Mouse (Mus musculus): ENCODE results near the gene Elp4.

DNA sequence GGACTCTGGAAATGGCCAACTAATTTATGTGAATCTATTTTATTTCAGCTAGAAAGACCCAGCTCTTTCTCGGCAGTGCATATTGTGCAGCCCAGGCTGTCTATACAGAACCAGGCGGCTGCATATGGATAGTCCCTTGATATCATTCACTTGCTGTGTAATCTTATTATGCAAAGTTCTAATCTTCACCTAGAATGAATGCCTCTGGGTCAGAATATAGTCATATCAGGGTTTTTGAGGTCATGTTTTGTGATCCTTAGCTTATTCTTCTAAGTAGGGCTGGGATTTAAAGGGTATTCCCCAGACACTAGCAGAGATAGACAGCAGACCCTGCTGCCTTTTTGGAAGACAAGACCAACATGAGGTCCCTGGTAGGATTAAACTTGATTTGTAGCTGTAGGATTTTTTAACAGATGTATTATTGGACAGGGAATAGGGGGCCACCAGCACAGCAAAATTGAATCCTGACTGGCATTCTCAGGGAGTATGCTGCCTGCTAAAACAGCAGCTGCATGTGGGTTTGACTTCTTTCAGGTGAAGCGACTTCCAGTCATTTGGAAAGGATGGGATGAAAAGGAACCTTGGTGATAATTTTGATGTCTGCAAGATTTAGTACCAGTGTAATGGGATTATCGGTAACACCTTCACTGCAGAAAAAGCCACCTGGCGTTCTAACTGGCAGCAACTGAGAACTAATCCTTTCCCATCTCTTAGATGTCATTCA, 13.4 kb upstream of the Elp4 start:
- TF ChIP-seq CTCF (IDR thresholded peaks at IDR 0.05; ENCODE audit: insufficient read depth, low read length) (no peak), POLR2A (IDR thresholded peaks at IDR 0.05; ENCODE audit: borderline replicate concordance, extremely low read depth, low read depth, low read length) (no peak)

All from lung, adult 2 months (tissue).